Mouse (Mus musculus): ENCODE data around the gene Pdia4. TPM values are rescaled to one million over a fixed set of nuclear protein-coding genes. Genes with fewer than 3 reads are reported as not detected.
"Not testable (repeated sequence)": the region's sequence is repeated elsewhere in the genome, so short reads cannot be mapped to it uniquely, and the experiment has no call there.

The Pdia4 gene
- polyA plus RNA-seq, 1 experiment from 2014 or later, result 279 TPM

DNA sequence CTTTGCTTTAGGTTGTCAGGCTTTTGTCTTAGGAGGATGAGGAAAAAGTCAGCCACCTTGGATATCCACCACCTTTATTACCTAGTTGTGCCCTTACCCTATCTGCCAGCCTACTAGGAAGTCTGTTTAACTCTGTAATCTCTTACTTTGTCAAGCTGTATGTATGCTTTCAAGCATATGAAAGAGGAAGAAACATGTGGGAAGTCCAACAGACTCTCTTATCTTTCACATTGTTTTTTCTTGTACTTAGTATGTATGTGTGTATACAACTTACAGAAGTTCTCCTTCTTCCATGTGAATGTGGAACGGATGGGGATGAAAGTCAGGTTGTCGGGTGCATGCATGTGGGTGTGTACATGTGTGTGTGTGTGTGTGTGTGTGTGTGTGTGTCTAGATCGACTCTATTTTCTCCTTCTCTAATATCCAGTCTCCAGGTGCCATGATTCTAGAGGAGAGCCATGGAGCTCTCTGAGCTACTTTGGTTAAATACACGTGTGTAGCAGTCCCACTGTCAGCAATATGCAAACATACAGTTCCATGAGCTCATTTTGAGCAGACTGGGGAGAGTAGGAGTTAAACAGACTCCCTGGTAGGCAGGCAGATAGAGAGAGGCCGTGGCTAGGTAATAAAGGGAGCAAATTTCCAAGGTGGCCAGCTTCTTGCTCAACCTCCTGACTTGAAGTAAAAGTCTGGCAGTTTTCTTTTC is 28.4 kb downstream of the Pdia4 start:
- H3K27ac ChIP-seq (ENCODE audit: low read depth), result no peak overlapping the region
- no peaks in the 10 kb centered on the region for H3K36me3 ChIP-seq (ENCODE audit: control insufficient read depth, insufficient read depth, low read length)
- H3K27me3 ChIP-seq (replicated peaks; ENCODE audit: control insufficient read depth, insufficient read depth, low read length), result no peaks in the 10 kb centered on the region
- no peak overlapping the region for H3K4me2 ChIP-seq (ENCODE audit: low read length)
- no peak overlapping the region for H3K4me3 ChIP-seq (ENCODE audit: low read depth, low read length)
- ATAC-seq (replicated peaks; ENCODE audit: low FRiP score, low TSS enrichment, low read depth) (no peak), DNase-seq (ENCODE audit: low spot score) (no peak)
- peaks cover 10% of the 10 kb centered on the region; the same call in 1 of the 2 replicates for H3K4me1 ChIP-seq (replicated peaks; ENCODE audit: control insufficient read depth, insufficient read depth, low read length)
- WGBS, result 64% methylated on average over 5 of the region's 5 CpGs
- no peaks in the 10 kb centered on the region for H3K9me3 ChIP-seq (ENCODE audit: control insufficient read depth, low read length)
- H3K9ac ChIP-seq (ENCODE audit: low read length), result no peak overlapping the region

GRCm38 (mm10) chr6:47781091-47781968 is 31.9 kb downstream of the Pdia4 start:
- no peaks in the 10 kb centered on the region for H3K27me3 ChIP-seq (replicated peaks; ENCODE audit: control insufficient read depth, insufficient read depth, low read length)
- 0 out of 2 replicates have a peak, but pooled peaks cover 5% of the 10 kb centered on the region for H3K4me1 ChIP-seq (replicated peaks; ENCODE audit: control insufficient read depth, insufficient read depth, low read length)
- peak overlapping the region; percentile 74 for H3K27ac ChIP-seq (ENCODE audit: low read depth)
- no peaks in the 10 kb centered on the region for H3K9me3 ChIP-seq (ENCODE audit: control insufficient read depth, low read length)
- peak; percentile 72 for ATAC-seq (replicated peaks; ENCODE audit: low FRiP score, low TSS enrichment, low read depth)
- DNase-seq (ENCODE audit: low spot score), result peak; percentile 74
- H3K4me3 ChIP-seq (ENCODE audit: low read depth, low read length), result peak overlapping the region; percentile 52
- peak overlapping the region; percentile 57 for H3K4me2 ChIP-seq (ENCODE audit: low read length)
- H3K9ac ChIP-seq (ENCODE audit: low read length), result peak overlapping the region; percentile 37
- no peaks in the 10 kb centered on the region for H3K36me3 ChIP-seq (ENCODE audit: control insufficient read depth, insufficient read depth, low read length)
- under 1% methylated on average over 21 of the region's 21 CpGs for WGBS

DNA sequence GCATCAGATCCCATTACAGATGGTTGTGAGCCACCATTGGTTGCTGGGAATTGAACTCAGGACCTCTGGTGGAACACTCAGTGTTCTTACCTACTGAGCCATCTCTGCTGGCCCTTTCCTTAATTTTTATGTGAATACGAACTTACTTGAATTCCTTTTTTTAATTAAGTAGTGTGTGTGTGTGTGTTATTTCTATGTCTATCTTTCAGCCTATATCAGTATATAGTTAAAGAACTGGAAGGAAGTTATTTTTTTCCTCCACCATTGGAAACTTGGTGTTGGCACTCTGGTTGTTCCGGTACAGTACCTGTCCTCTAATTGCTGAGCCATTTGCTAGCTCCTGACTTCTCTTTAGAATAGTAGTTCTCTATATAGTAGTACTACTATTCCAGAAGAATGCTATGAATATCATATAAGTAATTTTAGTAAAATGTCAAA is 32.6 kb downstream of the Pdia4 start:
- Histone ChIP-seq H3K36me3 (ENCODE audit: control insufficient read depth, insufficient read depth, low read length) (no peaks in the 10 kb centered on the region), H3K9me3 (ENCODE audit: control insufficient read depth, low read length) (no peaks in the 10 kb centered on the region), H3K9ac (ENCODE audit: low read length) (no peak overlapping the region; the same call in 1 of the 2 replicates), H3K4me2 (ENCODE audit: low read length) (peak overlapping the region; percentile 57), H3K27ac (ENCODE audit: low read depth) (no peak overlapping the region), H3K27me3 (replicated peaks; ENCODE audit: control insufficient read depth, insufficient read depth, low read length) (no peaks in the 10 kb centered on the region), H3K4me3 (ENCODE audit: low read depth, low read length) (peak overlapping the region; percentile 52), H3K4me1 (replicated peaks; ENCODE audit: control insufficient read depth, insufficient read depth, low read length) (0 out of 2 replicates have a peak, but pooled peaks cover 5% of the 10 kb centered on the region)
- DNase-seq (ENCODE audit: low spot score) (no peak), ATAC-seq (replicated peaks; ENCODE audit: low FRiP score, low TSS enrichment, low read depth) (peak; percentile 14; the same call in 1 of the 2 replicates)
- WGBS, result 19% methylated on average over 2 of the region's 2 CpGs

DNA sequence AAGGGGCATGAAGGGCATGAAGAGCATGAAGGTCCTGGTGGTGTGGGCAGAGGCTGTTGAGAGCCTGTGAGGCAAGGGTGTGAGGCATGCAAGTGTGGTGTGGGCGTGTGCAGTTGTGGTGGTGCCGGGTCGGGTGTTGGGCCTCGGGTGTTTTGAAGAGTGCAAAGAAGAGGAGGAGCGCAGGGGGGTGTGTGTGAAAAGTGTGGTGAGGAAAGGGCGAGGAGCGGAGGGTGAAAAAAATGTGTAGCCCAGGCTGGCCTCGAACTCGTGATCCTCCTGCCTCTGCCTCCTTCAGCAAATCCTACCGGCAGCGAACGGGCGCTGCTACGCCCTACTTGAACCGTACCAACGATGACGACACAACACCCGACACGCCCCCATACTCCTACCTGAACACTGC is 41.5 kb downstream of the Pdia4 start:
- not testable (repeated sequence) for ATAC-seq (replicated peaks; ENCODE audit: low FRiP score, low TSS enrichment, low read depth); H3K27me3 ChIP-seq (replicated peaks; ENCODE audit: control insufficient read depth, insufficient read depth, low read length); H3K4me3 ChIP-seq (ENCODE audit: low read depth, low read length); H3K4me2 ChIP-seq (ENCODE audit: low read length); H3K9ac ChIP-seq (ENCODE audit: low read length); H3K9me3 ChIP-seq (ENCODE audit: control insufficient read depth, low read length); H3K4me1 ChIP-seq (replicated peaks; ENCODE audit: control insufficient read depth, insufficient read depth, low read length); H3K36me3 ChIP-seq (ENCODE audit: control insufficient read depth, insufficient read depth, low read length); H3K27ac ChIP-seq (ENCODE audit: low read depth)
- WGBS, result 55% methylated on average over 7 of the region's 19 CpGs
- peak; percentile 59 for DNase-seq (ENCODE audit: low spot score)

DNA sequence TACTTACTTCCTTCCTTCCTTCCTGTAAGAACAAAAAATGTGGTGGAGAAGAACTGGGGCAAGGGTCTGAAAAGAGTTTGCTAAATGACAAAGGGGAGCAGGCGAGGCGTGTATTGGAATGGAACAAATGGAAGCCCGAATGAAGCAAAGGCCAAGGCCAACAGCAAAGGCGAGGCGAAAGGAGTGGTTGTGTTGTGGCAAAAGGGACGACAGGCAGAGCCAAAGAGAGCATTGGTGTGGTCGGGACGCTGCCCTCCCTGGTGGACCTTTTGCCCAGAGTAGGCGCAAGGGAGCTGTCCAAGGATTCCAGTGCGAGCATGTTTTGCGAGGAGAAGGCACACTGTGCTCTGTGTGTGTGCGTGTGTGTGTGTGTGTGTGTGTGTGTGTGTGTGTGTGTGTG is 42.1 kb downstream of the Pdia4 start:
- not testable (repeated sequence) for H3K9ac ChIP-seq (ENCODE audit: low read length); H3K36me3 ChIP-seq (ENCODE audit: control insufficient read depth, insufficient read depth, low read length); DNase-seq (ENCODE audit: low spot score); H3K27me3 ChIP-seq (replicated peaks; ENCODE audit: control insufficient read depth, insufficient read depth, low read length); H3K9me3 ChIP-seq (ENCODE audit: control insufficient read depth, low read length); ATAC-seq (replicated peaks; ENCODE audit: low FRiP score, low TSS enrichment, low read depth); H3K27ac ChIP-seq (ENCODE audit: low read depth); H3K4me2 ChIP-seq (ENCODE audit: low read length); H3K4me1 ChIP-seq (replicated peaks; ENCODE audit: control insufficient read depth, insufficient read depth, low read length); H3K4me3 ChIP-seq (ENCODE audit: low read depth, low read length)
- 79% methylated on average over 11 of the region's 12 CpGs for WGBS

DNA sequence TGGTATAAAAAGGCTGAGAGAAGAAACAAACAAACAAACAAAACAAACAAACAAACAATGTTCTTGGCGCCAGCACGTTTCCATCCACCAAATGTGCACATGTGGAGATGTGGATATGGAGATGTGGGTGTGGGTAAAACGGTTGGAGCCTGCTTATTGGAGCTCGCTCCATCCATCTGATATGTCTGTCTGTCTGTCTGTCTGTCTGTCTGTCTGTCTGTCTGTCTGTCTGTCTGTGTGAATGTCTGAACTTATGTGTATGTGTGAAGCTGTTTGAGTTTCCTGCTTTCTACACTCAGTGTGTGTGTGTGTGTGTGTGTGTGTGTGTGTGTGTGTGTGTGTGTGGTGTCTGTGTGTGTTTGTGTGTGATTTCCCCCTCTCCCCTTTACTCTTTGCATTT is 43.4 kb downstream of the Pdia4 start:
- H3K4me3 ChIP-seq (ENCODE audit: low read depth, low read length); H3K4me1 ChIP-seq (replicated peaks; ENCODE audit: control insufficient read depth, insufficient read depth, low read length); DNase-seq (ENCODE audit: low spot score); H3K9me3 ChIP-seq (ENCODE audit: control insufficient read depth, low read length); H3K27me3 ChIP-seq (replicated peaks; ENCODE audit: control insufficient read depth, insufficient read depth, low read length); H3K4me2 ChIP-seq (ENCODE audit: low read length); ATAC-seq (replicated peaks; ENCODE audit: low FRiP score, low TSS enrichment, low read depth); H3K27ac ChIP-seq (ENCODE audit: low read depth); H3K36me3 ChIP-seq (ENCODE audit: control insufficient read depth, insufficient read depth, low read length); H3K9ac ChIP-seq (ENCODE audit: low read length): not testable (repeated sequence)
- WGBS, result 77% methylated on average over 4 of the region's 4 CpGs

DNA sequence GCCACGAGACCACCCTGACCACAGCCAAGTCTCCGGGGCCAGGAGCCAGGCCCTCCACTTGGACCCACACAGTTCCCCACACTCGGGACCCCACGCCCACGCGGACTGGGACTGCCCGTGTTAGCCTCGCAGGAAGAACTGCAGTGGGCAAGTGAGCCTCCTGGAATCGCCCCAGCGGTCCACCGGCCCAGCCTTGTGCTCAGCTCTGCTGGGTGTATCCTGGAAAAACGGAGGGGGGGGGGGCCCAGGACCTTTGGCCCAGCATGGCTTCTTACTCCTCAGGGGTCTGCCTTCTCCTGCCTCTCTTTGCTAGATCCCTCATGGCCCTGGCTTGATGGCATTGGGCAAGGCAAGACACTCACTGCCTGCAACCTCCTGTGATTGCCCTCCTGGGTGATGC is 44.7 kb downstream of the Pdia4 start:
- WGBS, result 38% methylated on average over 1 of the region's 12 CpGs
- H3K9ac ChIP-seq (ENCODE audit: low read length), result not testable (repeated sequence)

GRCm38 (mm10) chr6:47767355-47767754 is 45.9 kb downstream of the Pdia4 start:
- not testable (repeated sequence) for DNase-seq (ENCODE audit: low spot score); H3K27ac ChIP-seq (ENCODE audit: low read depth); H3K27me3 ChIP-seq (replicated peaks; ENCODE audit: control insufficient read depth, insufficient read depth, low read length); H3K36me3 ChIP-seq (ENCODE audit: control insufficient read depth, insufficient read depth, low read length); ATAC-seq (replicated peaks; ENCODE audit: low FRiP score, low TSS enrichment, low read depth); H3K4me1 ChIP-seq (replicated peaks; ENCODE audit: control insufficient read depth, insufficient read depth, low read length); H3K9ac ChIP-seq (ENCODE audit: low read length); H3K4me2 ChIP-seq (ENCODE audit: low read length); H3K9me3 ChIP-seq (ENCODE audit: control insufficient read depth, low read length); H3K4me3 ChIP-seq (ENCODE audit: low read depth, low read length)
- 60% methylated on average over 6 of the region's 20 CpGs for WGBS

More for the DNA sequence above, 44.7 kb downstream of the Pdia4 start:
- not testable (repeated sequence) for DNase-seq (ENCODE audit: low spot score); H3K36me3 ChIP-seq (ENCODE audit: control insufficient read depth, insufficient read depth, low read length); ATAC-seq (replicated peaks; ENCODE audit: low FRiP score, low TSS enrichment, low read depth); H3K4me1 ChIP-seq (replicated peaks; ENCODE audit: control insufficient read depth, insufficient read depth, low read length); H3K4me2 ChIP-seq (ENCODE audit: low read length); H3K9me3 ChIP-seq (ENCODE audit: control insufficient read depth, low read length); H3K4me3 ChIP-seq (ENCODE audit: low read depth, low read length); H3K27ac ChIP-seq (ENCODE audit: low read depth); H3K27me3 ChIP-seq (replicated peaks; ENCODE audit: control insufficient read depth, insufficient read depth, low read length)

Measured in intestine, embryonic 14.5 days (tissue).